Mouse (Mus musculus) midbrain, embryonic 10.5 days (tissue): ENCODE results near the gene Tnrc18. TPM values are rescaled to one million over a fixed set of nuclear protein-coding genes. Genes with fewer than 3 reads are reported as not detected.
A peak's percentile ranks its signal among the peaks of the same experiment; 100 is the strongest.

Source experiments
- DNase-seq: peaks from one replicate; pipeline ENCODE4 v3.0.0-alpha.2; 2017; ENCODE audit warnings: low spot score
- H3K27ac ChIP-seq: fragments of 300-500 bp; sonication (generic); replicated peaks from 2 replicates; pipeline ENCODE4 v1.5.1; 2016; ENCODE audit warnings: mild to moderate bottlenecking
- H3K27me3 ChIP-seq: fragments of 300-500 bp; sonication (generic); 2 replicates; pipeline ENCODE4 v1.6.1; 2016; ENCODE audit warnings: low read depth, mild to moderate bottlenecking; ENCODE audit not compliant: poor library complexity, severe bottlenecking
- H3K36me3 ChIP-seq: fragments of 300-500 bp; sonication (generic); 2 replicates; pipeline ENCODE4 v1.6.1; 2016; ENCODE audit warnings: mild to moderate bottlenecking, moderate library complexity
- H3K4me1 ChIP-seq: fragments of 300-500 bp; sonication (generic); 2 replicates; pipeline ENCODE4 v1.6.1; 2016
- H3K4me3 ChIP-seq: fragments of 300-500 bp; sonication (generic); 2 replicates; pipeline ENCODE4 v1.5.1; 2016; ENCODE audit warnings: mild to moderate bottlenecking, moderate library complexity
- H3K9me3 ChIP-seq: fragments of 300-500 bp; sonication (generic); replicated peaks from 2 replicates; pipeline ENCODE4 v1.6.1; 2016; ENCODE audit warnings: mild to moderate bottlenecking
- WGBS: fragments of 180-500 bp; shearing (Covaris S2); methylation state at CpG from one replicate; pipeline ENCODE4 v1.1.7; 2016; 5-methylcytosine and 5-hydroxymethylcytosine counted together
- polyA plus RNA-seq: library from polyadenylated mRNA; unstranded; fragments of >200 nt; fragmentation: Nextera tagmentation; extraction: Ambion mirVana; gene quantifications from 2 replicates; pipeline ENCODE4 v1.2.1, GENCODE M21; 2016

Gene Tnrc18
- polyA plus RNA-seq, 1 experiment from 2014 or later = 18.7 TPM

DNA sequence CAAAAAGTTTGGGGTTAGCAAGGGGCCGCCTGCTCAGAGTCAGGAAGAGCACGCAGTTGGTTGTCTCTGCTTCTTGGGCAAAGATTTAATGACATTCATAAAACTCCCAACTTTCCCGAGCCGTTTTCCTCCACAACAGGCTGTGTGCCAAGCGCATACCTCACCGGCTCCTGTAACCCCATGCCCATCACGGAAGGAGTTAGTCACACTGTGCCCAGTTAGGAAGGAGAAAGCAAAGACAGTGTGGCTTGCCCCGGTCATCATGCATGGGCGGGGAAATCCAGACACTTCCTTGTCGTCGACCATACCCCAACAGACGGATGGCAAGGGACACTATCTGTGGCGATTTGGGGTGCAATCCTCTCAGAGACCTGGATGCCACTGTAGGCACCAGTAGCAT lies 19.8 kb downstream of the Tnrc18 start:
- Histone ChIP-seq H3K27me3 (no peaks in the 10 kb centered on the region), H3K4me3 (no peak overlapping the region), H3K36me3 (peaks cover 66% of the 10 kb centered on the region), H3K4me1 (peaks cover 73% of the 10 kb centered on the region), H3K9me3 (0 out of 2 replicates have a peak, but pooled peaks cover 3% of the 10 kb centered on the region), H3K27ac (no peak overlapping the region)
- DNase-seq = no peak
- 93% methylated on average over 13 of the region's 13 CpGs for WGBS

- Histone ChIP-seq H3K36me3 (peaks cover 71% of the 10 kb centered on the region), H3K27ac (no peak overlapping the region), H3K9me3 (0 out of 2 replicates have a peak, but pooled peaks cover 3% of the 10 kb centered on the region), H3K4me1 (peaks cover 70% of the 10 kb centered on the region), H3K4me3 (no peak overlapping the region), H3K27me3 (no peaks in the 10 kb centered on the region)
- WGBS = 97% methylated on average over 4 of the region's 4 CpGs
- no peak for DNase-seq
Observed at GRCm38 (mm10) chr5:142796921-142797320, 20.5 kb downstream of the Tnrc18 start.

DNA sequence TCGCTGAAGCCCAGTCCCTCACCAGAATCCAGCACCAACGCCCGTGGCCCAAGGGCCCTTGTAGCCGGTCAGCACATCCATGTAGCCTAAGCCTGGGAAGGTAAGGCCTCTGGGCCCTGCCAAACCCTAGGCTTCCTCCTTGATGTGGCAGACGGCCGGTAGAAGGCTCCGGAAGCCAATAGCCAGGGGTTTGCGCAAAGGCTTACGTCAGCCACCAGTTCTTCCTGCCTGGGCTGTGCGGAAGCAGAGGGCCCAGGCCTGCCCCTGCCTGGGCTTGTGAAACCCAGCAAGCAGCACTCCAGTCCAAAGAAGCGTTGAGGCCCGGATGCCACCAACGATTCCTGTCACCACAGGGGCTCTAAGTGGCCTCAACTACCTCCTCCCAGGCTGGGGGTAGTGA lies 22.9 kb downstream of the Tnrc18 start:
- 86% methylated on average over 13 of the region's 13 CpGs for WGBS
- Histone ChIP-seq H3K4me3 (no peak overlapping the region), H3K27me3 (no peaks in the 10 kb centered on the region), H3K4me1 (peaks cover 63% of the 10 kb centered on the region), H3K27ac (peak overlapping the region; percentile 35), H3K9me3 (peaks cover 4% of the 10 kb centered on the region; the same call in 1 of the 2 replicates), H3K36me3 (peaks cover 87% of the 10 kb centered on the region)
- DNase-seq = no peak

DNA sequence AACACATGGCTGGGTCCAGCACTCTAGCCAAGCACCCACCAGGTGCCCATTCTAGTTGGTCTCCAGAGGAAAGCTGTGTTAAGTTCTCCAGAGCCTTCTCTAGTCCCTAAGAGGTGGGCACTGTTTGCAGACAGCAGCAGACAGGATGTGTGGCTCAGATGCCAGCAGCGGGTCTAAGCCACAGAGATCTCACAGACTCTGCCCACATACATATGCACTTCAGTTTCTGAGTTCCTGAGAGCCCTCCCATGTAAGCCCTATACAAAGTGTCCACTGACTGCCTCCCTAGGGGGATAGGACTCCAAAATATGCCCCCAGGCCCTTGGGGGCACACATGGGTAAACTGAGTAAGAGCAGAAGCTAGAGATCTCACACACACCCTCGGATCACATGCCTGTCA lies 23.3 kb downstream of the Tnrc18 start:
- WGBS = 83% methylated on average over 2 of the region's 2 CpGs
- H3K4me3 ChIP-seq = no peak overlapping the region
- no peaks in the 10 kb centered on the region for H3K27me3 ChIP-seq
- peaks cover 59% of the 10 kb centered on the region for H3K4me1 ChIP-seq
- peaks cover 8% of the 10 kb centered on the region; the same call in 1 of the 2 replicates for H3K9me3 ChIP-seq
- H3K36me3 ChIP-seq = peaks cover 87% of the 10 kb centered on the region
- H3K27ac ChIP-seq = no peak overlapping the region
- no peak for DNase-seq

GRCm38 (mm10) chr5:142792594-142792993 lies 24.9 kb downstream of the Tnrc18 start:
- Histone ChIP-seq H3K36me3 (peaks cover 87% of the 10 kb centered on the region), H3K4me3 (no peak overlapping the region)
- 90% methylated on average over 4 of the region's 4 CpGs for WGBS

GRCm38 (mm10) chr5:142788279-142788678 lies 29.2 kb downstream of the Tnrc18 start:
- no peak for DNase-seq
- Histone ChIP-seq H3K9me3 (peaks cover 26% of the 10 kb centered on the region), H3K27me3 (no peaks in the 10 kb centered on the region), H3K27ac (no peak overlapping the region), H3K4me1 (peaks cover 26% of the 10 kb centered on the region), H3K36me3 (peaks cover 92% of the 10 kb centered on the region), H3K4me3 (no peak overlapping the region)
- 94% methylated on average over 22 of the region's 23 CpGs for WGBS

More at GRCm38 (mm10) chr5:142792594-142792993, 24.9 kb downstream of the Tnrc18 start:
- Histone ChIP-seq H3K27ac (no peak overlapping the region), H3K27me3 (no peaks in the 10 kb centered on the region), H3K4me1 (peaks cover 54% of the 10 kb centered on the region), H3K9me3 (peaks cover 20% of the 10 kb centered on the region)
- no peak for DNase-seq

GRCm38 (mm10) chr5:142787304-142787905 lies 30.1 kb downstream of the Tnrc18 start:
- DNase-seq = no peak
- H3K27ac ChIP-seq = 0 out of 2 replicates have a peak overlapping the region, but pooled peaks have one; percentile 13
- peaks cover 27% of the 10 kb centered on the region for H3K4me1 ChIP-seq
- H3K36me3 ChIP-seq = peaks cover 92% of the 10 kb centered on the region
- no peak overlapping the region for H3K4me3 ChIP-seq
- 83% methylated on average over 37 of the region's 37 CpGs for WGBS
- peaks cover 26% of the 10 kb centered on the region for H3K9me3 ChIP-seq
- no peaks in the 10 kb centered on the region for H3K27me3 ChIP-seq

DNA sequence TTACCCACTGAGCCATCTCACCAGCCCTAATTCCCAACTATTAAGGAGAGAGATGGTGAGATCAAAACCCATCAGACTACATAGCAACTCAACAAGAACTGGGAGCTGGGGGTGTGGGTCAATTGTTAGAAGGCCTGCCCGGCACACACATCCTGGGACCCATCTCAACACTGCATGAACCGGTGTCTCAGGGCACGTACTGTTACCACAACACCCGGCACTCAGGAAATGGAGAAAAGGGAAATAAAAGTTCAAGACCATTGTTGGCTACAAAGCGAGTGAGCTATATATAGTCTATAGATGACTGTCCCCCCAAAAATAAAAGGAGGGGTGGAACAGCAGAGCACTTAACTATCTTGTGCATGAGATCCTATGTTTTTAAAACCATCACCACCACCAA lies 30.8 kb downstream of the Tnrc18 start:
- Histone ChIP-seq H3K9me3 (peaks cover 26% of the 10 kb centered on the region), H3K27ac (no peak overlapping the region), H3K4me3 (no peak overlapping the region), H3K27me3 (no peaks in the 10 kb centered on the region), H3K4me1 (peaks cover 22% of the 10 kb centered on the region), H3K36me3 (peaks cover 93% of the 10 kb centered on the region)
- no peak for DNase-seq
- WGBS = 96% methylated on average over 5 of the region's 5 CpGs

DNA sequence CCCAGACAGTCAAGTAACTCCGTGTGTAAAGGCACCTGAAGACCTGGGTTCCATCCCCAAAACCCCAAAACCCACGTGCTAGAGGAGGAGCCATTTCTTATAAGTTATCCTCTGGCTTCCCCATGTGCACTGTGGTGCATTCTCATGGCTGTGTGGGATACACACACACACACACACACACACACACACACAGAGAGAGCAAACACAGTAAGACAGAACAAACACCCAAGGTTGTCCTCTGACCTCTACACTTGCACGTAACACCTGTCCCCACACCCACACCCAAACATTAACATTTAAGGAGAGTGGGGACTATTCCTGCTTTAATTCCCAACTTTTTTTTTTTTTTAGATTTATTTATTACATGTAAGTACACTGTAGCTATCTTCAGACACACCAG lies 31.2 kb downstream of the Tnrc18 start:
- H3K4me1 ChIP-seq = peaks cover 24% of the 10 kb centered on the region
- no peaks in the 10 kb centered on the region for H3K27me3 ChIP-seq
- WGBS = 93% methylated on average over 3 of the region's 3 CpGs
- H3K9me3 ChIP-seq = peaks cover 26% of the 10 kb centered on the region
- H3K4me3 ChIP-seq = no peak overlapping the region
- H3K36me3 ChIP-seq = peaks cover 94% of the 10 kb centered on the region
- H3K27ac ChIP-seq = no peak overlapping the region
- DNase-seq = no peak

DNA sequence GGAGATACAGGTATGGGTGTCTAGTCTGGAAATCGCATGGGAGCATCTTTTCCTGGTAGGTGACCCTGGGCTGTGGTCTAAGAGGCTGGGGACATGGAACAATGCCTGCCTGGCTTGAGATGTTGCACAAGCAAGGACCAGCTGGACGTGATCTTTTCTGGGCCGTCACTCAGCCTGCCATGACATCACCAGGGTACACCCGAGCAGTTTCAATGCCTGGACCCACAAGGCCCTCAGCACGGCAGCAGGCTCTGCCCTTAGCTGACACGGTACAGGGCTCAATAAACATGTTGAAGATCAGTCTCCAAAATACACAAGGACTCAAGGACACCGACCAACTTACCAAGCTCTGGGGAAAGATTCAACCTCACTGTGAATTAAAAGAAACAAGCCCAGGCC lies 34.3 kb downstream of the Tnrc18 start:
- Histone ChIP-seq H3K4me3 (no peak overlapping the region), H3K36me3 (peaks cover 91% of the 10 kb centered on the region), H3K4me1 (peaks cover 29% of the 10 kb centered on the region), H3K9me3 (peaks cover 11% of the 10 kb centered on the region), H3K27ac (no peak overlapping the region), H3K27me3 (no peaks in the 10 kb centered on the region)
- no peak for DNase-seq
- 85% methylated on average over 7 of the region's 7 CpGs for WGBS

DNA sequence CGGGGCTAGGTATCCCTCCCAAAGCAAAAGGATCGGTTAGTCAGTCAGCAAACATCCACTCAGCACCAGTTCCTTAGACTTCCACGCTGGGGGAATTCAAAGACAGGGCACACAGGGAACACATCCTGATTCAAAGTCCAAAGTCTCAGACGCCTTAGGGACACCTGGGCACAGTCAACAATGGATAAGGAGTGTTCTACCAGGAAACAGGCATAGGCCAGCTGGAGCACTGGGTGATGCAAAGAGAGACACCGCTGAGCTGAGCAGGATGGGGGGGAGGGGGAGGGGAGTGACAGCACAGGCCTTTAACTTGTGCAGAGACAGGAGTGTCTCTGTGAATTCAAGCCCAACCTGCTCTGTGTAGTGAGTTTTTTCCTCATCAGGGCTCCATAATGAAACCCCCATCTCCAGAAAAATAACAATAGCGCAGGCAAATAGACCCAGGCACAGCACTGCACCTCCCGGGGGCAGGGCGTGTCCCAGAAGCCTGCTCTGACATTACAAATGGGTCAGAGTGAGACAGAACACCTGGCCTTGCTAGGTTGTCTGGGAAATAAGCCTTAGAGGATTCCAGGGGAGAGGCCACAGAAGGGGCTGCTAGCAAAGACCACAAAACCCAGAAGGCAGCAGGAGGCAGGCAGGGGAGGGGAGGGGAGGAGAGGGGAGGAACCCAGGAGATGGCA lies 34.9 kb downstream of the Tnrc18 start:
- DNase-seq = no peak
- 89% methylated on average over 8 of the region's 8 CpGs for WGBS
- no peaks in the 10 kb centered on the region for H3K27me3 ChIP-seq
- H3K4me1 ChIP-seq = peaks cover 33% of the 10 kb centered on the region
- H3K27ac ChIP-seq = no peak overlapping the region
- peaks cover 6% of the 10 kb centered on the region; the same call in 1 of the 2 replicates for H3K9me3 ChIP-seq
- H3K36me3 ChIP-seq = peaks cover 91% of the 10 kb centered on the region
- H3K4me3 ChIP-seq = no peak overlapping the region

DNA sequence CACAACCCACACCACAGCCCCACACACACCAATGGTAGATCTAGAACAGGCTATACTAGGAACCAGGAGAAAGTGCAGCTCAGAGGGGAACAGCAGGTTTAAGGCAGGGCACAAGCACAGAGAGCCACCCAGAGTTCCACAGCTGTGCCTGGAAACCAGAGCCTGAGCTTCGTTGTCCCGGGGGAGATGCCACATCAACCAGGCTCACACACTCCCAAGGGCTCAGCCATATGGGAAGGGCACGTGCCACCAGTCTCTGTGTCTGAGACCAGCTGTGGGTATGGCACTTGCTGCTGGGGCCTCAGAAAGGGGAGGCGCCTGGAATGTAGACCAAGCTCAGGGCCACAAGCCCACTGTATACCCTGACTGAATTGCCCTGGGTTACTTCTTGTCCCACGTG lies 36.9 kb downstream of the Tnrc18 start:
- H3K27ac ChIP-seq = no peak overlapping the region
- no peak for DNase-seq
- peaks cover 92% of the 10 kb centered on the region for H3K36me3 ChIP-seq
- WGBS = 92% methylated on average over 5 of the region's 5 CpGs
- no peaks in the 10 kb centered on the region for H3K9me3 ChIP-seq
- no peaks in the 10 kb centered on the region for H3K27me3 ChIP-seq
- peaks cover 33% of the 10 kb centered on the region for H3K4me1 ChIP-seq
- H3K4me3 ChIP-seq = no peak overlapping the region

DNA sequence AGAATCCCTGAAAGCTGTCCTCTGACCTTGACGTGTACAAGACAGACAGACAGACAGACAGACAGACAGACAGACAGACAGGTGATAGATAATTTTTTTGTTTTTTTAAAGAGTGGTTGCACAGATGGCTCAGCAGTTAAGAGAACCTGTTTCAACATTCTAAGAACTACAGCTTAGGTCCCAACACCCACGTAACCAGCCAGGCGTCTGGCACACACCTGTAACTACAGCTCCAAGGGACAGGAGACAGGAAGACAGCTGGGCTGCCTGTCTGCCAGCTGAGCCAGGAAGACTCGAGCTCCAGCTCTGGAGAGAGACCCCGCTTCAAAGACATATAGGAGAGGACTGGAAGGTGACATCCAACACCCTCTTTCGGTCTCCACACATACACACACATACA lies 38.6 kb downstream of the Tnrc18 start:
- no peak overlapping the region for H3K27ac ChIP-seq
- no peaks in the 10 kb centered on the region for H3K9me3 ChIP-seq
- WGBS = 90% methylated on average over 6 of the region's 6 CpGs
- peaks cover 92% of the 10 kb centered on the region for H3K36me3 ChIP-seq
- no peak for DNase-seq
- peaks cover 33% of the 10 kb centered on the region for H3K4me1 ChIP-seq
- H3K27me3 ChIP-seq = no peaks in the 10 kb centered on the region
- no peak overlapping the region for H3K4me3 ChIP-seq
